Mouse (Mus musculus): ENCODE measurements around the gene Serpina3k.
"Not testable (repeated sequence)": the region's sequence is repeated elsewhere in the genome, so short reads cannot be mapped to it uniquely, and the experiment has no call there.

Gene Serpina3k

DNA sequence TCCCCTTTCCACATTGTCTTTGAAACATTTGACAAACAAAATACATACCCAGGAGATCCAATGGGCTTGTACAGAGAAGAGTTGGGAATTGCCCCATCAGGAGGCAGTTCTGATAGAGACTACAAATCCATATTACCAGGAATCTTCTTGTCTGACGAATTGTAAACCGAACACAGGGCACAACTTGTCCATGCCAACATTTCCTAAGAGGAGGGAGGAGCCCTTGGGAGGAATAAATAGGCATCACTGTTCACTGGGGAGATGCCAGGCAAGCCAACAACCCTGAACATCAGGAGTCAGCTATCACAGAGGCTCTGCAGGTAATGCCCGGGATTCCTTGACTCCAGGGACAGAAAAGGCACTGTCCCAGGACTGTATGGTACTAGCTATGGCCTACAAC is at the start of gene Serpina3k, which contains the start of gene Serpina3m:
Gene Serpina3k, plus strand, starts transcription at position 261 of the 400 bp plus-strand sequence.
Gene Serpina3m, plus strand, starts transcription at position 261 of the 400 bp plus-strand sequence.
- not testable (repeated sequence) for DNase-seq (ENCODE audit: low read depth in 2 of 2, low spot score in 2 of 2)

DNA sequence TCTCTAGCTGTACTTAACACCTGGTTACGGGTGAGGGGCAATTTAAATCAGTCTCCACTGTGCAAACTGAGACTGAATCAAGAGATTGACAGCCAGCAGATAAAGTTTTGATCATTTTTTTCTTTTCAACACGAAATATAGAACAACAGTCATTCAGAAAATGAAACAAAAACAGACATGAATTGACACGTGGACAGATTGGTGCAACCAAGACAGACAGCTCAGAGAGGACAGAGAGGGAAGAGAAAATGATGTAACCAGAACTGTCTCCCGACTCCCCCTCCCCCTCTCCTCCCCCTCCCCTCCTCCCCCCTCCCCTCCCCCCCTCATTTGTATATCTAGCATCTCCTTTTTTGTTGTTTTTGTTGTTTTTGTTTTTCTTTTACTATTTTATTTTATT is 48.4 kb upstream of the Serpina3k start:
- no peak for DNase-seq (ENCODE audit: low read depth in 2 of 2, low spot score in 2 of 2)

DNA sequence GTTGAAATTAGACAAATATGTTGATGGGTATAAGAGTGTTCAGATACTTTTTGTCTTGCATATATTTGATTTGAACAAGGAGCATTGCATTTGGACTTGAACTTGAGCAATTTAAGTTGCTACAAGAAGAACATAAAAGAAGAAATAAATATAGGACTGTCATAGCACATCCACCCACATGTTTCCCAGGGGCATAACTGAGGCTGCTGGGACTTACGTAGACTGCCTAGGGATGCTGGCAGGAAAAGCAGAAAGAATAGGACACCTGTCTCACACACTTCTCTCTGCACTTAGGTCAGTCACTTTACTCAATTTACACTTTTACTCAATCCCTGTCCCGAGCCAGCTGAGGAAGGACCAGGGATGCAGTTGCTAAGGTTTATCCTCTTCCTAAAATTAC is 44.3 kb upstream of the Serpina3k start:
- no peak for DNase-seq (ENCODE audit: low read depth in 2 of 2, low spot score in 2 of 2)

DNA sequence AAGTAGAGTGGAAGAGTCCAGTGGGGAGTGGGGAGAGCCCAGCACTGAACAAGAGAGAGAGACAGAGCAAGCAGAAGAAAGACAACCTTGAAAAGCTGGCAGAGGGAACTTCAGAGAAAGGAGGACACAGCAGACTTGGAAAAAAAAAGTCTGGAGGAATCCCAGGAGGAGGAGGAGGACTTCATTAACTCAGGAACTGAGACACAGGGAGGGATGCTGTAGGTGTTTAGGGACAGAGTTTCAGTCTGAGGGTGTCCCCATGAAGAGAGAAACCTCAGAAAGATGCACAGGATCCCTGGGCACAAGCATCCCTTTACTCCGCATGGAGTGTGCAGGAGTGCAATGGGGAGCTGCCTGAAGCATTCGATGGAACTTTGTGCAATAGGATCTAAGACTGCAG is 40.2 kb upstream of the Serpina3k start:
- DNase-seq (ENCODE audit: low read depth in 2 of 2, low spot score in 2 of 2) = no peak

DNA sequence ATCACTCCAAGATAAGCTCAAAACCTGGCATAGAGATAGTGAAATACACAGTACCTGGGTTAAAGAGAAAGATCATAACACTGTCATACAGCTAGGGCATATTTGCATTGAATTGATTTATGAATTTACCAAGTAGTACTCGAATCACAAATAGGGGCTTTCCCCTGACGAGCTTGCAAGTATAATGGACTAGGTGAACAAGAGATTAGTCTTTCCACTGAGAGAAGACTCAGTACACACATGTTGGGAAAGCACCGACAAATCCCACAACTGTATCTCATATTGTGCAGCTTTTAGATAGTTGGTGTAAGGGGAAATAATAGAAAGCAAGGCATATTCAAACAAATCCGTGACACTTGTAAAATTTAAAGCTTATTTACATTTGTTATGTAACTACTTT is 32.3 kb upstream of the Serpina3k start:
- no peak for DNase-seq (ENCODE audit: low read depth in 2 of 2, low spot score in 2 of 2)

DNA sequence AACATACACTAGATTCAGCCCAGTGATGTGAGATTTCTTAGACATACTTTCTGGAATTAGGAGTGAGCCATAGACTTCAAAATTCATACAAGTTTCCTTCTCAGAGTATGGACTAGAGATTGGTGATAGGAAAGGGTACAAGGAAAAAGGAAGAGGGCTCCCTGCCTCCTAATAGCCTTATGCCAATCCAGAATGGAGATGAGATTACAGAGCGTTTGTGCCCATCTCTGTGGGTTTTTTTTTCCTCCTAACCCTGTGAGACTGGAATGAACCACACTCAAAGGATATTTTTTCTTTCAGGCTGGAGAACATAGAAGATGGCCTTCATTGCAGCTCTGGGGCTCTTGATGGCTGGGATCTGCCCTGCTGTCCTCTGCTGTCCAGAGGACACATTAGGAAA is 24.0 kb upstream of the Serpina3k start, which contains the start of gene Serpina3j:
Gene Serpina3j, plus strand, starts transcription at position 301 of the 400 bp plus-strand sequence.
- no peak for DNase-seq (ENCODE audit: low read depth in 2 of 2, low spot score in 2 of 2)

DNA sequence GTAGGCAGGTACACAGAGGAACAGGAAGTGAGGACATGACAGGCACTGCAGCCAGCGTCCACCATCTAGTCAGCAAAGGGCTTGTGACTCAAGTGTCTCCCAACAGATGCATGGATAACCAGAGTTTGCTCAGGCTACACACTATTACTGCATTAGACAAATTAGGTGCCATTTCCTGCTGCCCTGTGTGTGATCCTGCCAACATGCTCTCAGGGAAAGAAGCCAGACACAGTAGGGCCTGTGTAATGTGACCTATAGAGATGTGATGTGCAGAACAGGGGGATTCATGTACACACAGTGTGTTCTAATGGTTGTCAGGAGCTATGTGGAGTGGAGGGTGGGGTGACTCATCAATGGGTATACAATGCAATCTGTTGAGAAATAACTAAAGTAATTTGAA is 15.8 kb upstream of the Serpina3k start:
- no peak for DNase-seq (ENCODE audit: low read depth in 2 of 2, low spot score in 2 of 2)

DNA sequence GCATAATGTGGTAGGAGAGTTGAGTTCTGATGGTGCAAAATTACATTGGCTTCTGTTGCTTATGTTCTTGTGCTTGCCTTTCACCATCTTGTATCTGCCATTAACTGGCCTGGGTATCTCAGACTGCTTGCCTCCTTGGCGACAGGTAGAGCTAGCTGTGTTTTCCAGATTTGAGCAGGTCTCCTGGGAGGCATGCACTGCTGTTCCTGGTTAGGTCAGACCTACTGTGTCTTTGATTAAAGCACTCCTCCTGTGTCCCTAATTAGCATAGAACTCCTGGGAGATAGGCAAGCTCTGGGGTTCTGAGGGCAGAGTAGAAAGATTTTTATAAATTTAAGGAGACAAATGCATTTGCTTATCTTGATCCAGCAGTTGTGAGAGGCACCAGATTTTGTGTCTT is 6.6 kb upstream of the Serpina3k start:
- DNase-seq (ENCODE audit: low read depth in 2 of 2, low spot score in 2 of 2) = no peak

DNA sequence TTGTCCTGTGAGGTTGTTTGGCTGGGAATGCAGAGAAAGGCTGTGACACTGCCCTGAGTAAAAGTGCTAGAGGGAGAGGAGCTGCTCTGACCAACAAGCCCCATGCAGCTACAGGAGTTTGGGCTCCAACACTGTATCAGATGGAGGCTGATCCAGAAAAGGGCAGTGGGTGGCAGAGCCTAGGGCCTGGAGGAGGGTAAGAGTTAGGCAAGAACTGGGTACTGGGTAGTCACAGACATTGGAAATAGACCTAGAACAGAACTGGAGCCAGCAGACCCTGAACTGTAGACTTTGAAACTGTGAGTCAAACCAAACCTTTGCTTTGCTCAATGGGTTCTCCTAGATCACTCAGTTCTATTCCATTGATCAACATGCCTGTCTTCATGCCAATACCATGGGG is 1.4 kb upstream of the Serpina3k start:
- not testable (repeated sequence) for DNase-seq (ENCODE audit: low read depth in 2 of 2, low spot score in 2 of 2)

DNA sequence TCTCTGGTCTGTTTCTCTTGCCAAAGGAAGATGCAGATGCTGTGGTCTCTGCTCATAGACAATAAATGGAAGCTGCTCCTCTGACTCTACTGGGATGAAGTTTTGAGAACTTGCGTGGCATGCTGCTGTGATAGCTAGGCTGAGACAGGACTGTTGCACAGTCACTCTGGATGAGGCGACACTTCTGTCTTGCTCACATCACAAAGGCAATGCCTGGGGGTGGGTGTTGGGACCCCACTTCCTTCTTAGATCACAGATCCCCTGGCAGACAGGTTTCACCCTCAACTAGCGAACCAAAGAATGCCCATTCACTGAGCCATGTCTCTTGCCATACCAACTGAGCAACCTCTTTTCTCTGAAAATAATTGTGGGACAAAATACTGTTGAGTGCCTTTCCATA is 419 bp downstream of the Serpina3k start:
- no peak for DNase-seq (ENCODE audit: low read depth in 2 of 2, low spot score in 2 of 2)

DNA sequence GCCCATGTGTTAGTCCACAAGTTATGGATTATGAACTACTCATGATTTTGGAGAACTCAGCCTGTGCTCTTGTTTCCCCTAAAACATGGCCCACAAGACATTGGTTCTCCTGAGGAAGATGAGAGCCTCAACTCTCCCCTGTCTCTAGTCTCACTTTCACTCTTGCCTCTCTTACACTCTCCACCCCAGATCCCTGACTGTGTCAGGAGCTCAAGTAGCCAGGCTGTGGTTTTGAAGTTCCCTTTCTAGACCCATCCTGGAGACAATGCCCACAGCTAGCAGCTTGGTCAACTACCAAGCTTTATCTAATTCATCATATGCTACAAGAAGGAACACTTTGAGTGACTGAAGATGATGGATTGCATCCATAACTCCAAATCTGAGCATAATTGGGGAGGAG is 4.2 kb downstream of the Serpina3k start:
- not testable (repeated sequence) for DNase-seq (ENCODE audit: low read depth in 2 of 2, low spot score in 2 of 2)

DNA sequence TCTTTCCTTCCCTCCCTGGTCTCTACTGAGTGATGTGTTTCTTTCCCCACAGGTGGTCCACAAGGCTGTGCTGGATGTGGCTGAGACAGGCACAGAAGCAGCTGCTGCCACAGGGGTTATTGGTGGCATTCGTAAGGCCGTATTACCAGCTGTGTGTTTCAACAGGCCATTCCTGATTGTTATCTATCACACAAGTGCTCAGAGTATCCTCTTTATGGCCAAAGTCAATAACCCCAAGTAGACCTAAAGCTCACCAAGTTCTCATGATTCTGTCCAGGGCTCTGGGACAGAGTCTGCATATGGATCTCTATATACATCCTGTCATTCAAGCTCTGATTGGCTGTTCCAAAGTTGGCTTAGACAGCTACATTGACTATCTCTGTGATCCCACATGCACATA is 6.9 kb downstream of the Serpina3k start:
- no peak for DNase-seq (ENCODE audit: low read depth in 2 of 2, low spot score in 2 of 2)

DNA sequence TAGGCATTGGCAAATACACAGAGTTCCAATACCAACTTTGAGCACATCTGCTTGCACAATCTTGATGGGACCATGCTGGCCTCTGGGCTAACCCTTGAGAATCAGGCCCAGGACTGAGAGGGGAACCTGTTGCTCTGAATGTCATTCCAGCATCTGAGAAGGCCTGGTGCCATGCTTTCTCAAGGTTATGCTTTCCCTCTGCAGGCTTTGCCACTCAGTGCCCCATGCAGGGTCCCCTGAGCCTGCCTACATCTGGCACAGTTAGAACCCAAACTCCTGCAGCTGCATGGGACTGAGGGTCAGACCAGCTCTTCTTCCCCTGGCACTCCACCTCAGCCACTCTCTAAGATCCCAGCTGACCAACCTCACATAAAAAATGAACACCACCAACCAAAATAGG is 7.4 kb downstream of the Serpina3k start:
- no peak for DNase-seq (ENCODE audit: low read depth in 2 of 2, low spot score in 2 of 2)

DNA sequence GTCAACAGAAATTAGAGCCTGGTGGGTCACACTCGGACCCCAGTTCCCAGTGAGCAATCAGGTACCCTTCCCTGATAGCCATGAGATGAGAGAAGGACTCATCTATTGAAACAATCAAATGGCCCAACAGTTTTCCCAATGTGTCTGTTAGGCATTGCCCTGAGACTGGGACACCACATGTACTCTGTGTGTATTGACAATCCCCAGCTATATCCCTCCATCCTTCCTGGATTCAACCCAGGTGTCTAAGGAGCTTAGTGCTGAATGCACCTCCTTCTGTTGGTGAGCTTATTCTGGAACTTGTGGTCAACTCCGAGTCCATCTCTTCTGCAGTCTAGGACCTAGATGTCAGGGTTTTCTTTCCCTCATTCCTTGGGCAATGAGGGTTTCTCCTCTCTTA is 8.8 kb downstream of the Serpina3k start:
- DNase-seq (ENCODE audit: low read depth in 2 of 2, low spot score in 2 of 2) = no peak

DNA sequence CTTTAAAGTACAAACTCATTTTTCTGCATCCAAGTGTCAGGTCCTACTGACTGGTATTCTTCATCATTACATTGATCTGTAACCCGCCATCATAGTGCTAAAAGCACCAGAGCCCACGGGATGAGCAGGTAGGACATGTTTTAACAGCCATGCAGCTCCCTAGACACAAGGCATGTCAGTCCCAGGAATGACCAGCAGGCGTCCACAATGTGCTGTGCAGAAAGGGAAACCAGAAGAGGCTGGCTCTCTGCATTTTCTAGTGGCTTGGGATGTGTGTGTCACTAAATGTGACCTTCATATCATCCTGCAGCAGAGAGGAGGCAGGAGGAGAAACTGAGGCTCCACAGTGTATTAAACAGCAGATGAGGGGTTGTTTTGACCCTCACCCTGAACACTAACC is 13.5 kb downstream of the Serpina3k start:
- DNase-seq (ENCODE audit: low read depth in 2 of 2, low spot score in 2 of 2) = not testable (repeated sequence)

DNA sequence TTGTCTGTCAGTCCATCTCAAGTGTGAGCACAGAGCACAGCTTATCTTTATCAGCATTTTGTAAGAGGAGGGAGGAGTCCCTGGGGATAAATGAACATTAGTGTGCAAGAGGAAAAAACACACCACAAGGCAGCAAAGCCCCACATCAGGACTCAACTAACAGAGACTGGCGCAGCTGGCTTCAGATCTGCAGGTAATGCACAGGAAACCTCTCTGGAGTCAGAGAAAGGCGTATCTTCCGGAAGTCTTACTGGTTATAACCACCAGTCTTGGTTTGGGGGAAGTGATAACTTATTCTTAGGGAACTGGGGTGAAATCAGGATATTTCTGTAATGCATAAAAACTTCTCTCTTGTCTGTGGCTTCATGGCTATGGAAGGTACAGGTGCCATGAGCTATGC is 17.7 kb downstream of the Serpina3k start:
- no peak for DNase-seq (ENCODE audit: low read depth in 2 of 2, low spot score in 2 of 2)

DNA sequence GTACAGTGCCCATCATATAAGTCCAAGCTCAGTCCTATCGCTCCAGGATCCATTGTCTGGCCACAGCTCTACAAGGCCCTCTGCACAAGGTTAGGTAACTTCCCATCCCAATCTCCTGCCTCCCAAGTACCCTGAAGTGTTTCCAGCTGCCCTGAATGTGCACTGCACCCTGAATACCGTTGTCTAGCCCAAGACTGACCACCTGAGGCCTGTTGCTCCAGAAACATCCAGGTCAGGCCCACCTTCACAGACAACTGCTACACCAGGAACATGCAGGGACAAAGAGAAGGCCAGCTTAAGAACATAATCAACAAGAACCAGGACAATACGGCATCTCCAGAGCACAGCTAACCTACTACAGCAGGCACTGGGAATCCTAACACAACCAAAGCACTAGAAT is 31.7 kb downstream of the Serpina3k start:
- DNase-seq (ENCODE audit: low read depth in 2 of 2, low spot score in 2 of 2) = no peak

DNA sequence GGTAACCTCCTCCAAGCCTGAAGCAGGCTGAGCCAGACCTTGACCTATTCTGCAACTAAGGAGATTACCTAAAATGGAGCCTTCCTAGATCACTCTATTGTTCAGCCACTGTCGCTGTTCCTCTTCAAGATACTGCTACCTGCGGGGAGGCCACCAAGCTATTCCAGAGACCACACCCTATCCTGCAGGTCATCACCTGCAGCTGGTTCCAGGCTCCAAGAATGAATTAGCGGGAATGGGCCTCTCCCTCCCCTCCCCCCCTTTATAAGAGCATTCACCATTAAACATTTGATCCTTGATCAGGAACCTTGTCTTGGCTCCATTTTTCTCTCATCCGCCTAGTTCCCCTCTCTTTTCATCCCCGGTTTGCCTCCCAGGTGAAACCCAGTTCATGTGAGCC is 38.9 kb downstream of the Serpina3k start:
- DNase-seq (ENCODE audit: low read depth in 2 of 2, low spot score in 2 of 2) = not testable (repeated sequence)

DNA sequence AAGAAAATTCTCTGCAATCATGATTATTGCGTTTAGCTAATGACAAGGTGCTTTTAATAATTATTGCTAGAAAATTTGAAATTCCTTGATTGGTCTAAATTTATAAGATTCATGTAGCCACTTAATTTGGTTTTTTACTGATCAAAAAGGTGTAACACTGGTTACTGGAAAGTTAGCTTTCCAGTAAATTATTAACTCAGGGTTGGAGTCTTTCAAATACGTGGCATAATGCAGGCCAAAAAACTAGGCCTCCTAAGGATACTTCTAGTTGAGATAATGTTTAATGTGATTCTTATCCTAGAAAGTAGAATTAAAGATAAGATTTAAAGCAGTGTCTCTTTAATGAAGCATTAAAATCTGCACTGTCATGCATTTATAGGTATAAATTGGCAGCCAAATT is 40.1 kb downstream of the Serpina3k start:
- DNase-seq (ENCODE audit: low read depth in 2 of 2, low spot score in 2 of 2) = not testable (repeated sequence)

DNA sequence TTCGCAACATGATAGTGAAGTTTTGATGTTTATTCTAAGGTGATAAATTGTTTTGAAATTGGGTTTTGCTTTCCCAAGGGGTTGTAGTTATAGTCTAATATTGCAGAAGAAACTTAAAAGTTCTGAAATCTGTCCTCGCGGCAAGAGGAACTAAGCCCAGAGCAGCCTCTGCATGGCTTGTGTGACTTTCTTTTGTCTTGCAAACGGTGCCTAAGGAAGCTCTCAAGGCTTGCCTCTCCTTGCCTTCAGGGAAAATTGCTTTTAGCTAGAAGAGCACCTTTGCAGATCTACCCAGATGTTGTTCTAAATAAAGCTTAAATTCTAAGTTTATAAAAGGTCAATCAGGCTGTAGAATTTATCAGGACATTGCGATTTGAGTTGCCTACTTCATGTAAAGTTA is 40.5 kb downstream of the Serpina3k start:
- DNase-seq (ENCODE audit: low read depth in 2 of 2, low spot score in 2 of 2) = not testable (repeated sequence)

DNA sequence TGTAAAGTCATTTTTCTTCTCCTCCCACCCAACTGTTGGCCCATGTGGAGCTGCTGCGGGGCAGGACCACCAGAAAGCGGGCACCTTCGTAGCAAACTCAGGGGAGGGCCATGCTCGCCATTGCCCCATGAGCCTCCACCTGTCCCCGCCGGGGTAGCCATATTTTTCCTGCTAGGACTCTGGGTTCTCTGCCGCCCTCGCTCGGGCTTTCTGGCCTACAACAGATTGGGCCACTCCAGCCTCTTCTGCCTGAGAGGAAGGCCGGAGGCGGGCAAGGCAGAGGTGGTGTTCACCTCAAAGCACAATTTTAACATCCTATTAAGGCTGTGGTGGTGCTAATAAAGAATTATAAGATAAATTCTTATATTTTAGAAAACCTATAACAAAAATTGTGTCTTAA is 41.6 kb downstream of the Serpina3k start:
- DNase-seq (ENCODE audit: low read depth in 2 of 2, low spot score in 2 of 2) = no peak

DNA sequence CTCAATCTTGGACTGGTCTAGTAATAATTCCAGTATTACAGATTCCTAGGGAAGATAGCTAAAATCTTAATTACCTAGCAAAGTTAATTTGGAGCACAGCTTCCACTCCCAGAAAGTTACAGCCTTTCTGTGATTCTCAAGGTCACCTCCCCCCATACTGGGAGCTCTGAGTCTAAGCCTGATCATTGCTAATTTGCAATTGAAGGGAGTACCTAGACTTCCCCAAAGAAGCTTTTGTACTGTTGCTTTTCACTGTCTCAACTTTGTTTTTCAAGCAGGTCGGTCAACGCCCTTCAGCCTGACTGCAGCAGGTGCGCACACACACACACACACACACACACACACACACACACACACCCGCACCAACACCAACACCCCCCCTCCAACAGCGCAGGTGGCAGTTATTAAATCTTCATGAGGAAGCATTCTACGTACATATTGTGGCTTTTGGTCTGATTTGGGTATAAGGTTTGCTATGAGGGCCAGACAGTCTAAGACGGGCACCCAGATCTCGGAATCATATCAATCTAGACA is 42.9 kb downstream of the Serpina3k start:
- not testable (repeated sequence) for DNase-seq (ENCODE audit: low read depth in 2 of 2, low spot score in 2 of 2)

DNA sequence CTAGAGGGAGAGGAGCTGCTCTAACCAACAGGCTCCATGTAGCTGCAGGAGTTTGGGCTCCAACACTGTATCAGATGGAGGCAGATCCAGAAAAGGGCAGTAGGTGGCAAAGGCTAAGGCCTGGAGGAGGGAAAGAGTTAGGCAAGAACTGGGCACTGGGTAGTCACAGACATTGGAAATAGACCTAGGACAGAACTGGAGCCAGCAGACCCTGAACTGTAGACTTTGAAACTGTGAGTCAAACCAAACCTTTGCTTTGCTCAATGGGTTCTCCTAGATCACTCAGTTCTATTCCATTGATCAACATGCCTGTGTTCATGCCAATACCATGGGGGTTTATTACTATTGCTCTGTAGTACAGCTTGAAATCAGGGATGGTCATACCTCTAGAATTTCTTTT is 47.7 kb downstream of the Serpina3k start:
- not testable (repeated sequence) for DNase-seq (ENCODE audit: low read depth in 2 of 2, low spot score in 2 of 2)

DNA sequence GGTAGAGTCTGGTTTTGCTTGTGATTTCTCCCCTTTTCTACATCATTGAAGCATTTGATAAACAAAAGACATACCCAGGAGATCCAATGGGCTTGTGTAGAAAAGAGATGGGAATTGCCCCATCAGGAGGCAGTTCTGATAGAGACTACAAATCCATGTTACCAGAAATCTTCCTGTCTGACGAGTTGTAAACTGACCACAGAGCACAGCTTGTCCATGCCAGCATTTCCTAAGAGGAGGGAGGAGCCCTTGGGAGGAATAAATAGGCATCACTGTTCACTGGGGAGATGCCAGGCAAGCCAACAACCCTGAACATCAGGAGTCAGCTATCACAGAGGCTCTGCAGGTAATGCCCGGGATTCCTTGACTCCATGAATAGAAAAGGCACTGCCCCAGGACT is 48.6 kb downstream of the Serpina3k start:
- DNase-seq (ENCODE audit: low read depth in 2 of 2, low spot score in 2 of 2) = not testable (repeated sequence)

Data from CD8-positive naive resting alpha-beta T cell, adult 2 months (primary cell).